Mouse (Mus musculus) olfactory bulb, adult 2 months (tissue): ENCODE results near the gene Akt3.

Experiments used
- CTCF ChIP-seq: fragments of 200-500 bp; IDR thresholded peaks from 2 replicates; pipeline ENCODE4 v1.5.1; 2012; ENCODE audit warnings: low read depth, mild to moderate bottlenecking, low read length, moderate library complexity; ENCODE audit not compliant: insufficient read depth
- POLR2A ChIP-seq: fragments of 200-500 bp; IDR thresholded peaks from 2 replicates; pipeline ENCODE4 v1.6.1; 2012; ENCODE audit warnings: mild to moderate bottlenecking, low read depth, low read length, moderate library complexity; ENCODE audit not compliant: insufficient read depth

DNA sequence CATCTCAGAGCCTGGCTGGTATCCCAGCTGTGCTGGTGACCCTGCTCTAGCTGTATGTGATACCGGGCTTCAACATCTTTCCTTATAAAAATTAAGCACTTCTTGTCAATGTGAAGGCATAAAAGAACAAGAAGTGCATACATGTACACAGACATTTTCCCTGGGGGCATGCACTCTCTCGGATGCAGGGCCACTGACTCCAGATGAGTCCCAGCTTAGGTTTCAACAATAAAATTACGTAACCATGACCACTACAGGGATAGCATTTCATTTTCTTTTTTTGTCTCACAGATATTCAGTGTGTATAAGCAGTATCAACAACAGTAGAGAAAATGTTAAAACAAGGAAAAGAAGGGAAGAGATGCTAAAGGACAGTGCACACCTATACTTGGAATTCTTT is 227.3 kb downstream of the Akt3 start:
- no peak for TF ChIP-seq CTCF
- TF ChIP-seq POLR2A = no peak
